Comparison of ENCODE assay signal across 22 mouse cellular contexts in genomic region chr15:26635591-26635990, GRCm38 (mm10).
A peak's percentile ranks its signal among the peaks of the same experiment; 100 is the strongest.
DNase-seq lines count a peak whose midpoint lies in the region; ATAC-seq and TF ChIP-seq lines count a peak whose summit lies in the region.
"Had no signal": no experiment of that assay in that cellular context is flagged by ENCODE, and none has a peak within 500 bp of the region (broad histone marks: within the 10 kb centered on the region; RNA-seq: fewer than 3 reads in every experiment).

No protein-coding gene starts in this region.

- H3K4me2 ChIP-seq in midbrain, embryonic 11.5 days, result no peak overlapping the region
- no peak overlapping the region for H3K4me2 ChIP-seq in midbrain, postnatal 0 days (ENCODE audit: low read depth, low read length, poor library complexity, severe bottlenecking)
- H3K4me2 ChIP-seq in neural tube, embryonic 15.5 days, result no peak overlapping the region

- no peaks in the 10 kb centered on the region for H3K27me3 ChIP-seq in midbrain, embryonic 11.5 days (ENCODE audit: control insufficient read depth, insufficient read depth, low read length)
- no peaks in the 10 kb centered on the region for H3K27me3 ChIP-seq in midbrain, postnatal 0 days (ENCODE audit: insufficient read depth, low read length)
- no peaks in the 10 kb centered on the region for H3K27me3 ChIP-seq in neural tube, embryonic 15.5 days (replicated peaks)
- H3K27me3 ChIP-seq: CH12.LX, Patski had no signal

- no peak overlapping the region for H3K27ac ChIP-seq in midbrain, embryonic 11.5 days (ENCODE audit: low read depth, low read length)
- no peak overlapping the region for H3K27ac ChIP-seq in midbrain, postnatal 0 days (ENCODE audit: low read depth, low read length)
- H3K27ac ChIP-seq in neural tube, embryonic 15.5 days (replicated peaks), result 0 out of 2 replicates have a peak overlapping the region, but pooled peaks have one; percentile 35

- H3K9me3 ChIP-seq in midbrain, embryonic 11.5 days (ENCODE audit: control insufficient read depth, low read length), result no peaks in the 10 kb centered on the region
- no peaks in the 10 kb centered on the region for H3K9me3 ChIP-seq in midbrain, postnatal 0 days (ENCODE audit: low read length)
- H3K9me3 ChIP-seq in neural tube, embryonic 15.5 days (replicated peaks), result no peaks in the 10 kb centered on the region
- H3K9me3 ChIP-seq: G1E had no signal

- no peaks in the 10 kb centered on the region for H3K4me1 ChIP-seq in midbrain, embryonic 11.5 days (ENCODE audit: control insufficient read depth, insufficient read depth, low read length)
- no peaks in the 10 kb centered on the region for H3K4me1 ChIP-seq in midbrain, postnatal 0 days (ENCODE audit: insufficient read depth, low read length)
- no peaks in the 10 kb centered on the region for H3K4me1 ChIP-seq in neural tube, embryonic 15.5 days

- DNase-seq in midbrain, embryonic 11.5 days (ENCODE audit: low spot score, missing footprints), result peak; percentile 79
- DNase-seq in midbrain, postnatal 0 days (ENCODE audit: low spot score), result no peak
- DNase-seq in neural tube, embryonic 10.5 days (ENCODE audit: extremely low spot score, low spot score), result no peak
- DNase-seq in Muller cell, postnatal 12 days (ENCODE audit: inconsistent ontology term), result peak; percentile 56
- DNase-seq in cerebellum, postnatal 14 days, result no peak
- DNase-seq: adrenal gland, adult 2 months; adrenal gland, adult 8-10 months; adrenal gland, postnatal 10 days; adrenal gland, postnatal 14 days; adrenal gland, postnatal 25 days; adrenal gland, postnatal 36 days; B cell, adult 2 months; cerebellum, adult 11 months; cerebellum, adult 11-12 months; cerebellum, adult 18-20 months; cerebellum, adult 2 months had no signal

- WGBS in midbrain, embryonic 11.5 days, result 80% methylated on average over 5 of the region's 5 CpGs
- 91% methylated on average over 5 of the region's 5 CpGs for WGBS in midbrain, postnatal 0 days
- 61% methylated on average over 5 of the region's 5 CpGs for WGBS in neural tube, embryonic 15.5 days

- no peak overlapping the region for H3K4me3 ChIP-seq in midbrain, embryonic 11.5 days (ENCODE audit: low read depth, low read length)
- H3K4me3 ChIP-seq in midbrain, postnatal 0 days (ENCODE audit: low read depth, low read length), result no peak overlapping the region
- H3K4me3 ChIP-seq in neural tube, embryonic 15.5 days (replicated peaks), result no peak overlapping the region

- H3K36me3 ChIP-seq in midbrain, embryonic 11.5 days (ENCODE audit: control insufficient read depth, insufficient read depth, low read length), result no peaks in the 10 kb centered on the region
- H3K36me3 ChIP-seq in midbrain, postnatal 0 days (ENCODE audit: insufficient read depth, low read length), result no peaks in the 10 kb centered on the region
- no peaks in the 10 kb centered on the region for H3K36me3 ChIP-seq in neural tube, embryonic 15.5 days
- H3K36me3 ChIP-seq: G1E had no signal

- H3K9ac ChIP-seq in midbrain, embryonic 11.5 days (ENCODE audit: low read length), result no peak overlapping the region
- no peak overlapping the region for H3K9ac ChIP-seq in midbrain, postnatal 0 days (replicated peaks; ENCODE audit: low read length, poor library complexity, severe bottlenecking)
- H3K9ac ChIP-seq in neural tube, embryonic 15.5 days (replicated peaks), result no peak overlapping the region

- no peak for ATAC-seq in midbrain, embryonic 11.5 days (ENCODE audit: low FRiP score)
- ATAC-seq in midbrain, postnatal 0 days (ENCODE audit: low FRiP score), result no peak
- no peak for ATAC-seq in neural tube, embryonic 15.5 days (ENCODE audit: low FRiP score)
- ATAC-seq: activated CD4-positive, CD25-positive, alpha-beta regulatory T cell, adult 4 months; CD4-positive, CD25-positive, alpha-beta regulatory T cell, adult 4 months; Patski had no signal

- no peak for TF ChIP-seq CTCF in midbrain, postnatal 0 days (IDR thresholded peaks at IDR 0.05)

Comparison
In these comparisons a context has a peak if more than half of its experiments do, and no peak if none do; other contexts are left out.
1. DNase-seq: peak in midbrain, embryonic 11.5 days (single experiment) and Muller cell, postnatal 12 days (single experiment); none in midbrain, postnatal 0 days (single experiment), neural tube, embryonic 10.5 days (single experiment) and cerebellum, postnatal 14 days (0 of 2).